ENCODE assay signal across 23 mouse cellular contexts in genomic region chr2:152944013-152944412, GRCm38 (mm10). TPM values are rescaled to one million over a fixed set of nuclear protein-coding genes. Genes with fewer than 3 reads are reported as not detected.
"Had no signal": no experiment of that assay in that cellular context is flagged by ENCODE, and none has a peak within 500 bp of the region (broad histone marks: within the 10 kb centered on the region; RNA-seq: fewer than 3 reads in every experiment).

No protein-coding gene starts in this region.

- H3K36me3 ChIP-seq: liver, embryonic 15.5 days; lung, embryonic 15.5 days; neural tube, embryonic 12.5 days; stomach, embryonic 15.5 days had no signal

- ATAC-seq: liver, postnatal 0 days; lung, postnatal 0 days had no signal

- H3K27ac ChIP-seq: liver, embryonic 15.5 days; lung, embryonic 15.5 days; macrophage; neural tube, embryonic 12.5 days; stomach, embryonic 15.5 days; stomach, postnatal 0 days had no signal

- H3K4me1 ChIP-seq: liver, embryonic 15.5 days had no signal

- H3K9ac ChIP-seq: liver, embryonic 15.5 days; liver, postnatal 0 days; lung, embryonic 15.5 days; stomach, embryonic 15.5 days had no signal

- H3K4me3 ChIP-seq: liver, embryonic 15.5 days had no signal

- H3K9me3 ChIP-seq: liver, embryonic 15.5 days; lung, embryonic 15.5 days; megakaryocyte, embryonic 14.5 days; neural tube, embryonic 12.5 days; stomach, embryonic 15.5 days had no signal

- DNase-seq: liver, postnatal 0 days; lung, adult 2 months; lung, postnatal 14 days; lung, postnatal 36 days; right cerebral cortex, postnatal 14 days; thymus, adult 2 months; thymus, postnatal 25 days; thymus, postnatal 4 days had no signal

RNA-seq across cellular contexts. Expression of gene Dusp15, which starts 7.5 kb away (rescaled TPM):
- total RNA-seq: megakaryocyte progenitor cell, adult 5-6 weeks; monocyte, adult 5-6 weeks; neutrophil, adult 5-6 weeks had no signal
- polyA plus RNA-seq: liver, embryonic 15.5 days; liver, postnatal 0 days; lung, postnatal 0 days; macrophage had no signal

RNA-seq across cellular contexts. Expression of gene Foxs1, which starts 11.0 kb away (rescaled TPM):
- total RNA-seq: megakaryocyte progenitor cell, adult 5-6 weeks; monocyte, adult 5-6 weeks; neutrophil, adult 5-6 weeks had no signal
- polyA plus RNA-seq: macrophage had no signal

RNA-seq across cellular contexts. Expression of gene Ttll9, which starts 18.3 kb away (rescaled TPM):
- total RNA-seq: monocyte, adult 5-6 weeks; neutrophil, adult 5-6 weeks had no signal
- polyA plus RNA-seq: macrophage; stomach, postnatal 0 days had no signal

RNA-seq across cellular contexts. Expression of gene Mylk2, which starts 32.9 kb away (rescaled TPM):
- total RNA-seq: megakaryocyte progenitor cell, adult 5-6 weeks; monocyte, adult 5-6 weeks; neutrophil, adult 5-6 weeks had no signal
- polyA plus RNA-seq: liver, postnatal 0 days; macrophage; midbrain, embryonic 11.5 days; midbrain, embryonic 14.5 days; neural tube, embryonic 12.5 days; neural tube, embryonic 14.5 days; testis, adult 2 months had no signal
